Comparison of ENCODE assay signal across 8 mouse cellular contexts in genomic region chr13:20472301-20472831, GRCm38 (mm10).
DNase-seq lines count a peak whose midpoint lies in the region; ATAC-seq and TF ChIP-seq lines count a peak whose summit lies in the region.

No protein-coding gene starts in this region.

- peaks cover 10% of the 10 kb centered on the region; the same call in 1 of the 2 replicates for H3K4me1 ChIP-seq in cerebellum, adult 2 months (ENCODE audit: control insufficient read depth, insufficient read depth, low read length)
- H3K4me1 ChIP-seq in forebrain, embryonic 16.5 days (replicated peaks; ENCODE audit: control insufficient read depth, insufficient read depth, low read length) = peaks cover 25% of the 10 kb centered on the region
- no peaks in the 10 kb centered on the region for H3K4me1 ChIP-seq in limb, embryonic 15.5 days

- H3K27me3 ChIP-seq in cerebellum, adult 2 months (ENCODE audit: control insufficient read depth, insufficient read depth, low read length) = no peaks in the 10 kb centered on the region
- H3K27me3 ChIP-seq in forebrain, embryonic 16.5 days (replicated peaks; ENCODE audit: control insufficient read depth, insufficient read depth, low read length) = no peaks in the 10 kb centered on the region
- H3K27me3 ChIP-seq in limb, embryonic 15.5 days = no peaks in the 10 kb centered on the region

- peak overlapping the region; percentile 20 for H3K9ac ChIP-seq in forebrain, embryonic 16.5 days (replicated peaks; ENCODE audit: low read depth, low read length)
- H3K9ac ChIP-seq in limb, embryonic 15.5 days = no peak overlapping the region

- H3K4me3 ChIP-seq in cerebellum, adult 2 months (replicated peaks; ENCODE audit: insufficient read depth, low read depth, low read length) = peak overlapping the region; percentile 84
- peak overlapping the region; percentile 57 for H3K4me3 ChIP-seq in forebrain, embryonic 16.5 days (replicated peaks; ENCODE audit: low read length)
- H3K4me3 ChIP-seq in limb, embryonic 15.5 days = no peak overlapping the region

- DNase-seq in ES-CJ7 (ENCODE audit: low read depth, low spot score) = peak; percentile 27
- DNase-seq in cerebellum, adult 2 months = peak; percentile 55 to 63
- DNase-seq in thymus, postnatal 25 days = no peak
- no peak for DNase-seq in thymus, postnatal 10 days (ENCODE audit: low spot score in 2 of 2)
- no peak for DNase-seq in gastrocnemius, postnatal 4 days (ENCODE audit: low spot score in 2 of 2)
- no peak for DNase-seq in spleen, postnatal 4 days (ENCODE audit: low spot score in 2 of 2)

- no peak for TF ChIP-seq POLR2A in cerebellum, adult 2 months (IDR thresholded peaks at IDR 0.05; ENCODE audit: borderline replicate concordance, insufficient read depth, low read length)

- no peaks in the 10 kb centered on the region for H3K9me3 ChIP-seq in forebrain, embryonic 16.5 days (ENCODE audit: control insufficient read depth, low read length)
- H3K9me3 ChIP-seq in limb, embryonic 15.5 days = no peaks in the 10 kb centered on the region

- TF ChIP-seq CTCF in cerebellum, adult 2 months (IDR thresholded peaks at IDR 0.05; ENCODE audit: borderline replicate concordance, insufficient read depth, low read depth, low read length) = no peak

- ATAC-seq in forebrain, embryonic 16.5 days = peak; percentile 81
- ATAC-seq in limb, embryonic 15.5 days (ENCODE audit: insufficient number of reproducible peaks, low FRiP score, low TSS enrichment, low read depth) = no peak

- WGBS in cerebellum, adult 2 months = 5% methylated on average over 10 of the region's 10 CpGs
- WGBS in forebrain, embryonic 16.5 days = 15% methylated on average over 10 of the region's 10 CpGs
- WGBS in limb, embryonic 15.5 days = 39% methylated on average over 10 of the region's 10 CpGs

- H3K4me2 ChIP-seq in forebrain, embryonic 16.5 days (ENCODE audit: low read length) = peak overlapping the region; percentile 79
- H3K4me2 ChIP-seq in limb, embryonic 15.5 days = peak overlapping the region; percentile 12; the same call in 1 of the 2 replicates

- peak overlapping the region; percentile 39; the same call in 1 of the 2 replicates for H3K27ac ChIP-seq in cerebellum, adult 2 months (ENCODE audit: insufficient read depth, low read length)
- H3K27ac ChIP-seq in forebrain, embryonic 16.5 days (ENCODE audit: low read length) = peak overlapping the region; percentile 91
- no peak overlapping the region for H3K27ac ChIP-seq in limb, embryonic 15.5 days

- H3K36me3 ChIP-seq in forebrain, embryonic 16.5 days (ENCODE audit: control insufficient read depth, insufficient read depth) = no peaks in the 10 kb centered on the region
- no peaks in the 10 kb centered on the region for H3K36me3 ChIP-seq in limb, embryonic 15.5 days

Comparison
In these comparisons a context has a peak if more than half of its experiments do, and no peak if none do; other contexts are left out.
1. DNase-seq: peak in ES-CJ7 (single experiment) and cerebellum, adult 2 months (2 of 2); none in thymus, postnatal 25 days (single experiment), thymus, postnatal 10 days (0 of 2), gastrocnemius, postnatal 4 days (0 of 2) and spleen, postnatal 4 days (0 of 2).